Mouse (Mus musculus): Measurements from ENCODE around the gene Glycam1. TPM values are rescaled to one million over a fixed set of nuclear protein-coding genes. Genes with fewer than 3 reads are reported as not detected.

The Glycam1 gene
- polyA plus RNA-seq, 1 experiment: not detected

- no peak for TF ChIP-seq CTCF (IDR thresholded peaks at IDR 0.05; ENCODE audit: control insufficient read depth, insufficient read depth, low read length)
- no peak for TF ChIP-seq POLR2A (IDR thresholded peaks at IDR 0.05; ENCODE audit: borderline replicate concordance, control insufficient read depth, low read depth, low read length)
- Histone ChIP-seq H3K27ac (ENCODE audit: control insufficient read depth, insufficient read depth, low read depth, low read length, poor library complexity) (no peak overlapping the region), H3K4me3 (replicated peaks; ENCODE audit: control insufficient read depth, low read depth, low read length) (no peak overlapping the region), H3K4me1 (ENCODE audit: control insufficient read depth, insufficient read depth, low read length) (no peaks in the 10 kb centered on the region)
Observed at GRCm38 (mm10) chr15:103542526-103542925, 22.4 kb downstream of the Glycam1 start.

DNA sequence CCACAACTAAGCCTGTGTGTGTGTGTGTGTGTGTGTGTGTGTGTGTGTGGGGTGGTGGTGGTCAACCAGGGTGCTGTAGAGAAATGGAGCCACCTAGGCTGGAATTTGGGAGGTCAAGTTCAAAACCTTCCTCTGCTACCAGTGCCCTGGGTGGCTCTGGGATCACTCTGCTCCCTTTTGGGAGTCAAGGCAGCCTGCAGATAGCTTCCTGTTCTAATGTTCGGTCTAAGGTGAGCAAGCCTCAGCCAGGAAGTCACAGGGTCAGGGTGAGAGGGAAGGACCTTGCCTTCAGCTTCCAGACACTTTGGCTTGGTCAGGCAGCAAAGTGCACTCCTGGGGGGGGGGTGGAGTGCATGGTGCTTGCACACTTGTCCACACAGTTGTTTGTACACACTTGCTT is 24.2 kb downstream of the Glycam1 start:
- Histone ChIP-seq H3K4me3 (replicated peaks; ENCODE audit: control insufficient read depth, low read depth, low read length) (no peak overlapping the region), H3K4me1 (ENCODE audit: control insufficient read depth, insufficient read depth, low read length) (no peaks in the 10 kb centered on the region), H3K27ac (ENCODE audit: control insufficient read depth, insufficient read depth, low read depth, low read length, poor library complexity) (no peak overlapping the region)
- 33% methylated on average over 1 of the region's 1 CpGs for WGBS
- TF ChIP-seq POLR2A (IDR thresholded peaks at IDR 0.05; ENCODE audit: borderline replicate concordance, control insufficient read depth, low read depth, low read length) (no peak), CTCF (IDR thresholded peaks at IDR 0.05; ENCODE audit: control insufficient read depth, insufficient read depth, low read length) (no peak)

- Histone ChIP-seq H3K4me3 (replicated peaks; ENCODE audit: control insufficient read depth, low read depth, low read length) (no peak overlapping the region), H3K27ac (ENCODE audit: control insufficient read depth, insufficient read depth, low read depth, low read length, poor library complexity) (no peak overlapping the region), H3K4me1 (ENCODE audit: control insufficient read depth, insufficient read depth, low read length) (no peaks in the 10 kb centered on the region)
- WGBS: 90% methylated on average over 2 of the region's 2 CpGs
- no peak for TF ChIP-seq CTCF (IDR thresholded peaks at IDR 0.05; ENCODE audit: control insufficient read depth, insufficient read depth, low read length)
- TF ChIP-seq POLR2A (IDR thresholded peaks at IDR 0.05; ENCODE audit: borderline replicate concordance, control insufficient read depth, low read depth, low read length): no peak
Observed at GRCm38 (mm10) chr15:103539259-103539658, 25.6 kb downstream of the Glycam1 start.

GRCm38 (mm10) chr15:103537822-103538213 is 27.1 kb downstream of the Glycam1 start, which contains the start of gene Ppp1r1a:
TSS of gene Ppp1r1a (minus strand) at chr15:103538003.
- TF ChIP-seq CTCF (IDR thresholded peaks at IDR 0.05; ENCODE audit: control insufficient read depth, insufficient read depth, low read length) (no peak), POLR2A (IDR thresholded peaks at IDR 0.05; ENCODE audit: borderline replicate concordance, control insufficient read depth, low read depth, low read length) (no peak)
- H3K27ac ChIP-seq (ENCODE audit: control insufficient read depth, insufficient read depth, low read depth, low read length, poor library complexity): no peak within 1 kb of the TSS
- 2% methylated on average over 36 of the region's 36 CpGs for WGBS
- H3K4me3 ChIP-seq (replicated peaks; ENCODE audit: control insufficient read depth, low read depth, low read length): no peak within 1 kb of the TSS
- H3K4me1 ChIP-seq (ENCODE audit: control insufficient read depth, insufficient read depth, low read length): no peaks in the 10 kb centered on the region

DNA sequence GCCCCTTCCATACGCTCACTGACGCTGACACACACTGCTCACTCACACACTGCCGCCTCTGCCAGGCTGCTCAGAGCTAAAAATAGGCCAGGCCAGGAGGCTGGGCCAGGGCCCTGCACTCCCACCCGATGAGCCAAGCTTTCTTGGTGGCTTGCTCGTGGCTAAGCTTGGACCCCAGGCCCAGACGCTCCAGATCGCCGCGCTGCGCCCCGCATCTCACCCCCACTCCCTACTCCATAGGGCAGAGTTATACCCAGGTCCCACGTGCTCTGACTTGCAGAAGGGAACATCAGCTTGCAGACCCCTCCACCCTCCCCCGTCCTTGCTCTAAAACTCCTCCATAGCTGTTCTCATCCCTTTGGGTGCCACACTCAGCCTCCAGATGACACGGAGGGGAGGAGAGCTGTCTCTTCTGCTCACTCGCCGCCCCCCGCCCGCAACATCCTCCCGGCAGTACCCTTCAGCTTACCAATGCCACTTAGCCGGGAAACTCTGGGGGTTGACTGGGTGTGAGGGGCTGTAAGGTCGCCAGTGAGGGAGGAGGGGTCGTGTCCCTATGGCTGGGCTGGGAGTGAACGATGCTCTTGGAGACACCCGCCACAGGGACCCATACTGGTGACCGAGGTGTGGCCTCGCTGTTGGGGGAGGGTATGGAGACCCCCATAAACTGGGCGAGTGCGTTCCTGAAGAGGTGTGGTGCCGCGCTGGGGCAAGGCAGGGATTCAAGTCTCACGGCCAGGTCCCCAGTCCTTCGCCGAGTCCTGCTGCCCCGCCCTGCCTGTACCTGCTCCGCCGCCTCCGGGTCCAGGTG is 27.7 kb downstream of the Glycam1 start:
- H3K27ac ChIP-seq (ENCODE audit: control insufficient read depth, insufficient read depth, low read depth, low read length, poor library complexity): no peak overlapping the region
- no peak overlapping the region for H3K4me3 ChIP-seq (replicated peaks; ENCODE audit: control insufficient read depth, low read depth, low read length)
- no peaks in the 10 kb centered on the region for H3K4me1 ChIP-seq (ENCODE audit: control insufficient read depth, insufficient read depth, low read length)
- WGBS: 9% methylated on average over 37 of the region's 37 CpGs
- TF ChIP-seq POLR2A (IDR thresholded peaks at IDR 0.05; ENCODE audit: borderline replicate concordance, control insufficient read depth, low read depth, low read length) (no peak), CTCF (IDR thresholded peaks at IDR 0.05; ENCODE audit: control insufficient read depth, insufficient read depth, low read length) (no peak)

DNA sequence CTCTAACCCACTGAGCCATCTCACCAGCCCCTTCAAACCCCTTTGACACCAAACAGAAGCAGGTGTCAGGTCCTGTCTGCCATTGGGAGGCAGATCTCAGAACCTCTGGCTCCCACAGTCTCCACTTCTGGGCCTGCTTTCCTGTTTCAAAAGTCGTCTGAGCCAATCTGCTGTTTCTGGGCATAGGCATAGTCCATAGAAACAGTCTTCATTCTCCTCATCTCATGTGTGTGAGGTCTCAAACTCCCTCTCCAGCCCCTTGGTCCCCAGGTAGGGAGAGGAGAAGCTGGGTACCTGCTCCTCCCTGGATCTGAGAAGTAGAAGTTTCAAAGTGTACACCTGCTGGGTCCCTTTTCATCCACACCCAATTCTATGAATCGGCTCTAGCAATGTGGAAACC is 28.4 kb downstream of the Glycam1 start:
- H3K27ac ChIP-seq (ENCODE audit: control insufficient read depth, insufficient read depth, low read depth, low read length, poor library complexity): no peak overlapping the region
- WGBS: 45% methylated on average over 2 of the region's 2 CpGs
- H3K4me1 ChIP-seq (ENCODE audit: control insufficient read depth, insufficient read depth, low read length): no peaks in the 10 kb centered on the region
- TF ChIP-seq POLR2A (IDR thresholded peaks at IDR 0.05; ENCODE audit: borderline replicate concordance, control insufficient read depth, low read depth, low read length): no peak
- no peak for TF ChIP-seq CTCF (IDR thresholded peaks at IDR 0.05; ENCODE audit: control insufficient read depth, insufficient read depth, low read length)
- H3K4me3 ChIP-seq (replicated peaks; ENCODE audit: control insufficient read depth, low read depth, low read length): no peak overlapping the region

- no peak overlapping the region for H3K27ac ChIP-seq (ENCODE audit: control insufficient read depth, insufficient read depth, low read depth, low read length, poor library complexity)
- no peak overlapping the region for H3K4me3 ChIP-seq (replicated peaks; ENCODE audit: control insufficient read depth, low read depth, low read length)
- WGBS: 59% methylated on average over 1 of the region's 1 CpGs
- no peak for TF ChIP-seq POLR2A (IDR thresholded peaks at IDR 0.05; ENCODE audit: borderline replicate concordance, control insufficient read depth, low read depth, low read length)
- no peak for TF ChIP-seq CTCF (IDR thresholded peaks at IDR 0.05; ENCODE audit: control insufficient read depth, insufficient read depth, low read length)
- no peaks in the 10 kb centered on the region for H3K4me1 ChIP-seq (ENCODE audit: control insufficient read depth, insufficient read depth, low read length)
Observed at GRCm38 (mm10) chr15:103535786-103536185, 29.1 kb downstream of the Glycam1 start.

DNA sequence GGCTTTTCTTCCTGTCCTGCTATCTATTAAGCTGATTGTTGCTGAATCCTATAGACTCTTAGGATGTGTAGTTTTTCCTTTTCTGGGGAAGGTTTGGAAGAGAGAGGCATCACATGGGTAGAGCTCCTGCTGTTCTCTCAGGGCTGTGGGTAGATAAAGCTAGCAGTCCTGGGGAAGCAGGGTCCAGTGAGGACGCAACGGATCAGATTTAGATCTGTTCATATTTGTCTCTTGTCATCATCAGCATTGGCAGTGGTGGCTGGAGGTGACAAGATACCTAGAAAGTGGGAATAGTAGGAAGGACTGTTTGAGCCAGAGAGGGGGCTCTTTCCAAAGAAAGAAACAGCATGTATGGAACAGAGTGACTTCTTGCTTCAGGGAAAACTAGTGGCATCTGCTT is 29.9 kb downstream of the Glycam1 start:
- TF ChIP-seq POLR2A (IDR thresholded peaks at IDR 0.05; ENCODE audit: borderline replicate concordance, control insufficient read depth, low read depth, low read length) (no peak), CTCF (IDR thresholded peaks at IDR 0.05; ENCODE audit: control insufficient read depth, insufficient read depth, low read length) (no peak)
- 80% methylated on average over 2 of the region's 2 CpGs for WGBS

More for the DNA sequence above, 29.9 kb downstream of the Glycam1 start:
- Histone ChIP-seq H3K27ac (ENCODE audit: control insufficient read depth, insufficient read depth, low read depth, low read length, poor library complexity) (no peak overlapping the region), H3K4me3 (replicated peaks; ENCODE audit: control insufficient read depth, low read depth, low read length) (no peak overlapping the region), H3K4me1 (ENCODE audit: control insufficient read depth, insufficient read depth, low read length) (no peaks in the 10 kb centered on the region)

Data from bone marrow, adult 2 months (tissue).